Mouse (Mus musculus) heart, adult 8-10 months (tissue): ENCODE data around the gene Atg16l2. TPM values are rescaled to one million over a fixed set of nuclear protein-coding genes. Genes with fewer than 3 reads are reported as not detected.

Source experiments
- DNase-seq: peaks from one replicate; pipeline ENCODE4 v3.0.0; 2022; ENCODE audit warnings: low spot score
- total RNA-seq, 4 experiments: library from RNA; stranded (reverse); gene quantifications; 2 replicates each; pipeline ENCODE4 v1.2.4; 2022

The Atg16l2 gene
- total RNA-seq, 4 experiments from 2014 or later = 5.7 to 12.3 (median 9.3) TPM

GRCm38 (mm10) chr7:101292086-101292485 lies 10.0 kb downstream of the Atg16l2 start:
- DNase-seq = no peak

- DNase-seq = no peak
Measured at GRCm38 (mm10) chr7:101291641-101292040, 10.4 kb downstream of the Atg16l2 start.

- no peak for DNase-seq
Measured at GRCm38 (mm10) chr7:101291211-101291610, 10.8 kb downstream of the Atg16l2 start.

- no peak for DNase-seq
Measured at GRCm38 (mm10) chr7:101290401-101290800, 11.7 kb downstream of the Atg16l2 start.

GRCm38 (mm10) chr7:101288436-101288835 lies 13.6 kb downstream of the Atg16l2 start:
- DNase-seq = peak; percentile 43

GRCm38 (mm10) chr7:101287820-101288219 lies 14.2 kb downstream of the Atg16l2 start:
- DNase-seq = no peak

GRCm38 (mm10) chr7:101286891-101287290 lies 15.2 kb downstream of the Atg16l2 start:
- no peak for DNase-seq

- DNase-seq = no peak
Measured at GRCm38 (mm10) chr7:101284504-101284903, 17.5 kb downstream of the Atg16l2 start.

GRCm38 (mm10) chr7:101282721-101283120 lies 19.3 kb downstream of the Atg16l2 start:
- DNase-seq = no peak

- no peak for DNase-seq
Measured at GRCm38 (mm10) chr7:101272466-101273160, 29.4 kb downstream of the Atg16l2 start.

GRCm38 (mm10) chr7:101271602-101272001 lies 30.4 kb downstream of the Atg16l2 start:
- DNase-seq = no peak

GRCm38 (mm10) chr7:101267457-101268259 lies 34.4 kb downstream of the Atg16l2 start:
- peak; percentile 44 for DNase-seq

- no peak for DNase-seq
Measured at GRCm38 (mm10) chr7:101263511-101263910, 38.5 kb downstream of the Atg16l2 start.

- no peak for DNase-seq
Measured at GRCm38 (mm10) chr7:101261941-101262546, 40.0 kb downstream of the Atg16l2 start.

- DNase-seq = no peak
Measured at GRCm38 (mm10) chr7:101258482-101258881, 43.6 kb downstream of the Atg16l2 start.

GRCm38 (mm10) chr7:101253071-101253470 lies 49.0 kb downstream of the Atg16l2 start:
- no peak for DNase-seq

- no peak for DNase-seq
Measured at GRCm38 (mm10) chr7:101249173-101249572, 52.9 kb downstream of the Atg16l2 start.

- no peak for DNase-seq
Measured at GRCm38 (mm10) chr7:101248760-101249159, 53.3 kb downstream of the Atg16l2 start.

- DNase-seq = no peak
Measured at GRCm38 (mm10) chr7:101236712-101237473, 65.2 kb downstream of the Atg16l2 start.

GRCm38 (mm10) chr7:101232716-101233115 lies 69.3 kb downstream of the Atg16l2 start:
- no peak for DNase-seq

GRCm38 (mm10) chr7:101231458-101231857 lies 70.6 kb downstream of the Atg16l2 start:
- DNase-seq = peak; percentile 59

- no peak for DNase-seq
Measured at GRCm38 (mm10) chr7:101229336-101229735, 72.7 kb downstream of the Atg16l2 start.
